Mouse (Mus musculus): ENCODE measurements around the gene Vps13d.
"Not testable (repeated sequence)": the region's sequence is repeated elsewhere in the genome, so short reads cannot be mapped to it uniquely, and the experiment has no call there.

The Vps13d gene

DNA sequence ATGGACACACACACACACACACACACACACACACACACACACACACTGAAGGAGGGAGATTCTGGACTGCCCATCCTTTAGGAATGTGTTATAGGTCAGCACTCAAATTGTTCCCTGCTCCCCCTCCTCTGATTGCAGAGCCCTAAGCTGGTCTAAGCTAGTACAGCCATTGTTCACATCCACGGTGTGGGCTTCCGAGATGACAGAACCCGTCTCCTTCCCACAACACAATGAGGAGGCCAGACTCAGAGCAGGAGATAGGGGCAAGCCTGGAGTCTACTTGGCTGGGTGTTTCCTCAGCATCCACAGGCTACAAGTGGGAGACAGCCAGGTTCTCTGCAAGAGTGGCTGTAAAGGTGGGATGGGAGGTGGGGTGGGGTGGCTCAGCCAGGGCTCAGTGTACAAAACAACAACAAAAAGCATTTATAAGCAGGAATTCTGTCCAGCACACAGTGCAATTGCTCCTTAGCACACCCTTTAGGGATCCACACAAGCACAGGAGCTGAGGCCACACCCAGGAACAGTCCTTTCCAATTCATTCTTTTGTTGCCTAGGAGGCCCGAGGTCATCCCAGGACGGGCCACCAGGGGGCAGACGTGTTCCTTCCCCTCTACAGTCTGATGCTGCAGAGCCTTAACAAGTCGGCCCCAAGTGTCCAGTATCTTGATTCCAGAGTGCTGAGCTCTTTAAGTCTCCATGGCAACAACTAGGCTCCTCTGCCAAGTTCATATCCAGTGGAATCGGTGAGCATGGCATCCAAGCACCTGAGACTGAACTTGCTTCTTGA lies 19.4 kb upstream of the Vps13d start:
- in situ Hi-C loops (cut with MseI, MboI): loop anchor here (5.0 to 25.0 kb wide), 3 partner anchors 58 to 273 kb away; no protein-coding TSS in a partner anchor

DNA sequence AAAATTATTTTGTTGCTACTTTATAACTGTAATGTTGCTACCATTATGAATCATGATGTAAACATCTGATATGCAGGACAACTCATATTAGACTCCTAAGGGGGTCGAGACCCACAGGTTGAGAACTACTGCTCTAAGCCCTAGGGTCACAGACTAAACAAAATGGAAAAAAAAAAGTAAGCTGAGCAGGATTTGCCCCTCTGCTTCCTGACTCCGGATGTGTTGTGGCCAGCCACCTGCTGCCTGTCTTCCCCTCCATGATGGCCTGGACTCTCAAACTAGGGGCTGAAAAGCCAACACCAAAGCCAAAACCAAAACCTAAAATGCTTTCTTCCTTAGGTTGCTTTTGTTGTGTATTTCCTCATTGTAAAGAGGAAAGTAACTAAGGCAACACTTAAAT lies 16.3 kb upstream of the Vps13d start:
- in situ Hi-C loops (cut with MseI, MboI): loop anchor here (5.0 to 25.0 kb wide), 3 partner anchors 61 to 276 kb away; no protein-coding TSS in a partner anchor

DNA sequence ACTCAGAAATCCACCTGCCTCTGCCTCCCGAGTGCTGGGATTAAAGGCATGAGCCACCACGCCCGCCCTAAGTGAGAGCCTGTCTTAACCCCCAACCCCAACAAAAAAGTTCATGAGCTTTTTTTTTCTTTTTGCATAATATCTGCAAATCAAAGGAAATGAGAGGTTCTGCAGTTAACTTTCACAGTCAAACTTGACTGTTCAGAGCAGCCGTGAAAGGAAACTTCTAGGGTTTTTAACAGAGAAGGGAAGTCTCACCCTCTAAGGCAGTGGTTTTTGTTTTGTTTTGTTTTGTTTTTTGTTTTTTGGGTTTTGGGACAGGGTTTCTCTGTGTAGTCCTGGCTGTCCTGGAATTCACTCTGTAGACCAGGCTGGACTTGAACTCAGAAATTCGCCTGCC lies 15.8 kb upstream of the Vps13d start:
- in situ Hi-C loops (cut with MseI, MboI): loop anchor here (5.0 to 25.0 kb wide), 3 partner anchors 62 to 277 kb away; no protein-coding TSS in a partner anchor

DNA sequence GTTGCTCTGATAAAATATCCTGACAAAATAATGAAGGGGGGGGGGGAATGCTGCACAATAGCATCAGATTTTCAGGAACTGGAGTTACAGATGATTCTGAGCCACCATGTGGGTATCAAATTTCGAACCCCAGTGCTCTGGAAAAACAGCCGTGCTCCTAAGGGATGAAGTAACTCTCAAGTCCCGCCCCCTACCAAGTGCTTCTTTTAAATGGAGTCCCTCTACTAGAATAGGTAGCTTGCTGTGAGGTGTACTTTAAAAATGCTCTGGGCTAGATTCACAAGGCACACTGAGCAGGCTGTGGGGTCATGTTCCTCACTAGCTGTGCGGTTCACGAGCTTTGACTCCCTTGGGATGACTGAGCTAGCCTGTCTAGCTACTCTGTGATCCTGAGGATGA lies 14.9 kb upstream of the Vps13d start:
- in situ Hi-C loops (cut with MseI, MboI): loop anchor here (5.0 to 25.0 kb wide), 3 partner anchors 63 to 278 kb away; no protein-coding TSS in a partner anchor

DNA sequence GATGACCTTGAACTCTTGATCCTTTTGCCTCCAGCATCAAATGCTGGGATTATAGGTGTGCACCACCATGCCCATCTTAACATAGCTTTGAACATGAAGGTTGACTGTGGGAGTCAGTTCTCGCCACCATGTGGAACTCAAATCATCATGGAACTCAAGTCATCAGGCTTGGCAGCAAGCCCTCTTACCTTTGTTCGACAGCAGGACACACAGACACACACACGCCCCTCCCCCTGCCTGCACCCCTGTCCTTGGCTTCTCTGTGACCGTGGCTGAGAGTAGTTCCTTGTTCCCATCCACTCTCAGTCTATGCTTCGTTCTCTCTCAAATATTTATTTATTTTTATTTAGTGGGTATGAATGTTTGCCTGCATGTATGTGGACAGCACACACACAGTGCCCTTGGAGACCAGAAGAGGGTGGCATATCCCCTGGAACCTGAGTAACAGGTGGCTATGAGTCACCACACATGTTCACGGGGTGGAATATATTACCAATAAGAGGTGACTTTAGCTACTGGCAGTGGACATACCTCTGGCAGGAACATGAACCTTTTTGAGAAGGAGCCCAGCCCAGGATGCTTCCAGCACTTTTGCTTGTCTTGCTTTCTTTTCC lies 14.4 kb upstream of the Vps13d start:
- in situ Hi-C loops (cut with MseI, MboI): loop anchor here (25.0 kb wide), 1 partner anchor 278 kb away; no protein-coding TSS in a partner anchor

DNA sequence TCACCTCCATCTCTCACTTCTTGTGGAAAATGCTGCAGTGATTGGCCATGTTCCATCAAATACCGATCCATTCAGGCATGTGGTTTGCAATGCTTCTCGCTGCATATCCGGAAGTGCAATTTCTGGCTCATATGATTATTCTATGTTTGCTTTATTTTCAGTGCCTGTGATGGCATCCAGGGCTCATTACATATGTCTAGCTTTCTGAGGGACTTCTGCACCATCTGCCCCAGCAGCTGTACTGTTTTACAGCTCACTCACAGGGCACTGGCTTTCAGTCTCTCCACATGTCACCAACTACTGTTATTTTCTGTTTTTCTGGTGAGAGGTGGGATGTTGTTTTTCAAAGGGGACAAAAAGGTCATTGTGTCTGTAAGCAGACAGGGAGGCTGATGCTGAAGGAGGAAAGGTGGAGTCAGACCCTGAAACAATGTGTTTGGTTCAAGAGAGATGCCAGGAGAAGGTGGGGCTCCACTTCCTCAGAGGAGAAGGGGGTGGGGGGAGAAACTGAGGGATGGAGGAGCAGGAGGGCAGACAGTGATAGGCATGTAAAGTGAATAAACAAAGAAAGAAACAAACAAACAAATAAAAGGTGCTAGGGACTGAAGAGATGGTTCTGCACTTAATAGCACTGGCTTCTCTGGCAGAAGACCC lies 13.0 kb upstream of the Vps13d start:
- in situ Hi-C loops (cut with MseI, MboI): loop anchor here (25.0 kb wide), 1 partner anchor 279 kb away; no protein-coding TSS in a partner anchor

DNA sequence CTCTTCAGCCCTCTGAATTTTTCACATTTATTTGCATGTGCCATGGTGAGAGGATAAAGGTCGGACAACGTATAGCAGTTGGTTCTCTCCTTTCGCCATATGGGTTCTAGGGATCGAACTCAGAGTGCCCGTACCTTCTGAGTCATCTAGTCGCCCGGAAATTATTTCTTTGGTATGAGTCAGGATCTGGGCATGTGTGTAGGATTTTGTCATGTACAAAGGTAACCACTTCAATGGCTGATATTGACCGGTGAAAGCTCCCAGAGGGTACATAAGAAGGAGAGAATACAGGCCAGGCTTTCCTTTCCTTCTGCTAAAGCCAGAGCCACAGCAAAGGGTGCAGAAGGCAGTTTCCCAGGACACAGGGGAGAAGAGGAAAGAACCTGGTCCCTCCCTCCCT lies 10.0 kb upstream of the Vps13d start:
- in situ Hi-C loops (cut with MseI, MboI): loop anchor here (25.0 kb wide), 1 partner anchor 283 kb away; no protein-coding TSS in a partner anchor

DNA sequence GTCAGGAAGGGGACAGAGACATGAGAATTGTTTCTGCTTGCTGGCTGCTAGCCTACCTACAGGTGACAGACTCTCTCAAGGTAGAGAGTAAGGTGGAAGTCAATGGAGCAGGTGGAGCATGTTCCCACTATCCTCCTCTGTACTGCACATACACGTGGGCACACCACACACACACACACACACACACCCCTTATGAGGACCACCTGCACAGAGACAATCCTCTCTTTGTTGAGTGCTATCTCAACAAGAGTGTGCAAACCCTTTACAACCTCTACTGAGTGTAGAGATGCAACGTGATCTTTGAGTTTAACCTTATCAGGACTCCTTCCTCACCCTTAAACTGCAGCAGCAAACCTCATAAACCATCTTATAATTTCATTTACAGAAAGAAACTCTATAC lies 8.5 kb upstream of the Vps13d start:
- in situ Hi-C loops (cut with MseI, MboI): loop anchor here (25.0 kb wide), 1 partner anchor 284 kb away; no protein-coding TSS in a partner anchor

DNA sequence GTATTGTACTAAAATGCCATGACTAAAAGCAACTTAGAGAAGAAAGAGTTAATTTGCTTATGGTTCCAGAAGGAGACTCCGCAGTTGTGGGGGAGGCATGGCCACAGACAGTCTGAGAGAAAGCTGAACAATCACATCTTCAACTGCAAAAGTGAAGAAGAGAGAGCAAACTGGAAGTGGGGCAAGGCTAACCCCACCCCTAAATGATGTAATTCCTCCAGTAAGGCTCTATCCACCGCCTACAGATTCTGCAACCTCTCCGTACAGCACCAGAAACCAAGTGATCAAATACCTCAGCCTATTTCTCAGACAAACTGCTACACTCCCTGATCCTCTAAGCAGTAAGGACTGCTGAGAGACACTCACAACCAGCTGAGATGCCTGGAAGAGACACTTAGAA lies 6.6 kb upstream of the Vps13d start:
- in situ Hi-C loops (cut with MseI, MboI): loop anchor here (25.0 kb wide), 1 partner anchor 286 kb away; no protein-coding TSS in a partner anchor

DNA sequence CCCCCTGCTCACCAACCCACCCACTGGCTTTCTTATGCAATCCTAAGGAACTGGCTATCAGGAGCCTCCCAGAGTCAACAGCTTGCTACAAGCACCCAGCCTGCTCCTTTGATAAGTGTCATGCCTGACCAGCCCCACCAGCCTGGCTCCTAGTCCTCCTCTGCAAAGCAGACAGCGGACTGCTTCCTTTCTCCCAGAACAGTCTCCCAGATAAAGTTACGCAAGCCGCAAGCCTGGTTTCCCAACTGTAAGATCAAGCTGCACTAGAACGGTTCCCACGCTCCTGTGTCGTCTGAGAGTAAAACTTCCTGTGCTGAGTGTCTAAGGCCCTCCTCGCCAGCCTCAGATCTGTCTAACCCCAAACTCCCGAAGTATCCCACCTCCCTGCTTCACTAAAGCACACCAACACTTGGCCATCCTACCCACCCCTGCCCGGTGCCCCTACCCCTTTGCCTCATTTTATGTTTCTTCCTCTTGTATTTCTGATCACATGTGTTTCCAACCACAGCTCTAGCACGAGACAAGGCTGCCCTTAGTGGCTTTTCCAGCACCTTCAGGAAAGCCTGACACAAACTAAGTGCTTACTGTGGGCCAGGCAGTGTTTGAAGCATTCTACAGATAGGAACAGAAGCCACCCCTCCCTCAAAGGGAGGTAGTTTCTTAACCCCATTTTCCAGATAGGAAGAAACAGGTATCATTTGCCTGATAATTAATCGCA lies 5.3 kb upstream of the Vps13d start:
- in situ Hi-C loops (cut with MseI, MboI): loop anchor here (25.0 kb wide), 1 partner anchor 287 kb away; no protein-coding TSS in a partner anchor

DNA sequence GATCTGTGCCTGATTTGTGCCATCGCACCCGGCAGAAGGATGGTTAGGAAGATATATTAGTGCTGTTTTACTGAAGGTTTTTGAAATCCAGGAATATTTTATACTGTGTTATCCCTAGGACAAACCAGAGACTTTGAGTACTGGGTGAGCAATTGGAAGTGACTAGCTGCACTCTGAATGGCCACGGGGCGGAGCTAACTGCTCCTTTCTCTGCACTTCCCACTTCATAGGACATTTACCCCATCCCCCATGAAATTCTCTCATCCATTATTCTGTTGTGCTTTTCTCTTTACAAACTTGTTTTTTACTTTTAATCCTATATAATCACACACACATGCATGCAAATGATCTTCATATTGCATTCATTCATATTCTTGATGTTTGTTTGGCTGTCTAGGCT lies 1.8 kb upstream of the Vps13d start:
- in situ Hi-C loops (cut with MseI, MboI): no loop called here

DNA sequence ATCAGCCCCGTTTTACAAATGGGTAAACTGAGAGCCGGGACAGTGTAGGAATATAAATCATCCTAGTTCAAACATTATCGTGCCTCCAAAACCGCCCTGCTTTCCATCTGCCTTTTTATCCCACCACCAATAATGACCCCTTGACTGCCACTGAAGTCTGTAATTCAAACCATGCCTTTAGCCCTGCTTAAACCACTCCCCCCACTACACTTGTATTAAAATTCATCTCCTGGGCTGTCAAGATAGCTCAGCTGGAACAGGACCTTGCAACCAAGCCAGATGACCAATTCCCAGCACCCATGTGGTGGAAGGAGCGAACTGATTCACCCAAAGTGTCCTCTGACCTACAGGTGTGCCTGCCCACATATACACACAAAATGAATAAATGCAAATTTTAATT lies 367 bp upstream of the Vps13d start:
- in situ Hi-C loops (cut with MseI, MboI): no loop called here

DNA sequence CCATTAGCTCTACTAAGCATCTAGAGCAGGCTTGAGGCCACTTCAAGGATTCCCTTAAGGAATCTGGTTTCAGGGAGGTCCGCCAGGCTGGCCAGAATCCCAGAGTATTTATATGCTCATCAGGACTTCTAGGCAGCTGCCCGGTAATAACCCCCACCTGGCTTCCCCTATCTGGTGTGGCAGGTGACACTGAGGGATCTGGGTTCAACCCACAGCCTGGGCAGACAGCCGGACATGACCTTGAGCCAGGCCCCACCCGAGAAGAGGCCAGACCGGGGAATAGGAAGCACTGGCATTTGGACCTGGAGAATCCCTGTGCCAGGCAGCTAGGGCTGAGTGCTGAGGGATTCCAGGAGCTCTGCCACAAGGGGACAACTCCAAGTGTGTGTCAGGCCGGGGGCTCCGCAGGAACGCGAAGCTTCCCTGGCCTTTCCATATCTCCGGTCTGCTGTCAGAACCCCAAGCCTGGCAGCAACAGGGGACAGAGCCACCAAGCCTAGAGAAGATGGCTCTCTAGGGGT lies 754 bp downstream of the Vps13d start:
- in situ Hi-C loops (cut with MseI, MboI): no loop called here

DNA sequence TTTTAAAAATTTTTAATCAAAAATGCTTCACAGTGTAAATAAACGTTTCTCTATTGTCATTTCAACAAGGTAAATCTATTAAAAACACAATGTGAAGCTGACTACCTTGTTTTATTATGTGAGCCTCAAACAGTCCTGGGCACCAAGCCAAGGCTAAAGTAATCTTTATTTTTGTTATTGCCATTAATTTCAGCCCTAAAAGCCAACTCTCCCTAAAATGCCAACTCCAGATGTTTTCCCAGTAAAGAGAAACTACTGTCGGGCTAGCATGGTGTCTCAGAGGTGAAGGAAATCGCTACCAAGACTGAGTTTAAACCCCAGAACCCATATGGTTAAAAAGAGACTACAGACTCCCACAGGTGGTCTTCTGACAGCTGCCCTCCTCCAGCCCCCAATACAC lies 1.4 kb downstream of the Vps13d start:
- in situ Hi-C loops (cut with MseI, MboI): no loop called here

DNA sequence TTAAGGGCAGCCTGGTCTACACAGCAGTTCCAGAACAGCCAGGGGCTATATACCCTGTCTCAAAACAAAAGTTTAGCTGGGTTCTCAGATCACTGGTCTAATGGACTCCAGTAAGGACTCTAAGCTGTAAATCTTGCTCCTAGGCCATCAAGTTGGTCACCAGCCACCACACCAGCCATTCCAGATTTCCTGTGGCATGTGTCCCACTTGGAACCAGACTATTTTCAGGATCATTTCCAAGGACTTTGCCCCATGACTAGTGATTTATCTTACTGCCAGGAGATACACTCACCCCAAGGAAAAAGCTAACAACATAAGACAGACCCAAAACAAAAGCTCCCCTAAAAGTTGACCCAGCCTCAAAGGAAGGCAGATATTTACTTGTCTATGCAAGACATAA lies 2.1 kb downstream of the Vps13d start:
- in situ Hi-C loops (cut with MseI, MboI): no loop called here

DNA sequence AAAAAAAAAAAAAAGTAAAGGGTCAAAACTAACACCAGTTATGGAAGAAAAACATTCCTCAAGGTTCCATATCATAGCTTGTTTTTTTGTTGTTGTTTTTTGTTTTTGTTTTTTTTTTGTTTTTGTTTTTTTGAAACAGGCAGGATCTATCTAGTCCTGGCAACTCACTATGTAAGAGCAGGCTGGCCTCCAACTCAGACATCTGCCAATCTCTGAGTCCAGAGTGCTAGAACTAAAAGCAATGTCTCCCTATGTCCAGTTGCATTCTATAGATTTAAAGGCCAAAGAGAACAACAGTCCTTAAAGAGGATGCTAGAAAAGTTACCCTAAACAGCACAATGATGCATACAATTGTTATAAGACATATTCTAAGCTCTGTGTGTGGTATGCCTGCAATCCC lies 6.2 kb downstream of the Vps13d start:
- in situ Hi-C loops (cut with MseI, MboI): no loop called here

DNA sequence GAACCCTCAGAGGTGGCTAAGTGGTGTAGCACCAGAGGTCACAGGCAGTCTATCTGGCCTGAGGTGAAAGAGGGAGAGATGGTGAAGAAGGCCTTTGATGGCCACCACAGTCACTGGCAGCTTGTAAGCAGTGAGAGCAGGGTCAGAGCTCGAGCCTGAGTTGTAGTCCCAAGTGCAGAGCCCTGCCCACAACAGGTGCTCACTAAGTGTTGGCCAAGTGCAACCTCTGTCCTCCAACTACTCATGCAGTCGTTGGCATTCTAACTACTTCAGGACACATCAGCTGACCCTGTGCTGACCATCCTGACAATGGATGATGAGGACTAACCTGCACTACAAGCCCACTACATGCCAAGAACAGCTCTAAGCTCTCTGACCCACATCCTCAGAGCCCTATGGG lies 7.2 kb downstream of the Vps13d start:
- in situ Hi-C loops (cut with MseI, MboI): no loop called here

DNA sequence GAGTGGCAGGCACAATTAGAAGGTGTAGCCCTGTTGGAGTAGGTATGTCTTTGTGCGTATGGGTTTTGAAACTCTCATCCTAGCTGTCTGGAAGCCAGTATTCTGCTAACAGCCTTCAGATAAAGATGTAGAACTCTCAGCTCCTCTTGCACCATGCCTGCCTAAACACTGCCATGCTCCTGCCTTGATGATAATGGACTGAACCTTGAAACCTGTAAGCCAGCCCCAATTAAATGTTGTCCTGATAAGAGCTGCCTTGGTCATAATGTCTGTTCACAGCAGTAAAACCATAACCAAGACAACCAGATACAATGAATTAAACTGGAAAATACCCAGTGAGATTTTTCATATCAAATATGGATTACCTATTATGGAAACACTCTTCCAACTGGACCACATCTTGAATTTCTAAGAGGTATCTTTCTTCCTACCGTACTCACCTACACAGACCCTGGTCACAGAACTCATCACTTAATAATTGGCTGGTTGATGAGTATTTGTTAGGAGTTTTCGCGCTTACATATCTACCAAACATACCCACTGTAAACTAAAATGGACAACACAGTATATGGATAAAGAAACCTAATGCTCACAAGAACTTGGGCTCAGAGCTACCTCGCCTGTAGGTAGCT lies 15.8 kb downstream of the Vps13d start:
- in situ Hi-C loops (cut with MseI, MboI): no loop called here

DNA sequence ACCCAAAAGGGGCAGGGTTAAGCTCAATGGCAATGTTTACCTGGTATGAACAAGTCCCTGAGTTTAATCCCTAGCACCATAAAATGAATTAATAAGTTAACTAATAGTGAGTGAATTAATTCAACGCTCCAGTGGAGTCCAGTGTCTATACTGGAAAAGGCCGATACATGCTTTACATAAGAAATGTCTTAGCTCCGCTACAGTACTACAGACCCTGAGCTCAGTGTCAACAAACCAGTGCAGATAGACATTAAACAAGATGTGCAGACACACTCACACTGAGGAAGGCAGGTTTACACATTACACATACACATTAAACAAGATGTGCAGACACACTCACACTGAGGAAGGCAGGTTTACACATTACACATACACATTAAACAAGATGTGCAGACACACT lies 29.3 kb downstream of the Vps13d start:
- in situ Hi-C loops (cut with MseI, MboI): not testable (repeated sequence)

DNA sequence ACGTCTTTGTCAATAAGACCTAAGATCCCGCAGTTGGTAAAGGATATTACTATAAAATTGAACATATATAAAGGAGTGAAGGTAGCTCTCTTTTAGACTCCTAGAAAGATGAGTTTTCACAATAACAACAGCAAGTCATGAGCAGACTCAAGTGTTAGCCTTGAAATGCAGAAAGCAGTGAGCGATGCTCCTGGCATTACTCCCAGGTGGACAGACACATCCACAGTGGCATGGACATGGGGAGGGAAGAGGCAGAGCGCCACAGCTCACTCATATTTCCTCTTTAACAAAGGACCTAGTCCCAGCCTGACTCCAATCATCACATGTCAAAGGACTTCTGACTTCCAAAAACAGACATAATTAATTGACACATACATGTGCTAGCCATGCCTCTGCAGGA lies 30.7 kb downstream of the Vps13d start:
- in situ Hi-C loops (cut with MseI, MboI): no loop called here

DNA sequence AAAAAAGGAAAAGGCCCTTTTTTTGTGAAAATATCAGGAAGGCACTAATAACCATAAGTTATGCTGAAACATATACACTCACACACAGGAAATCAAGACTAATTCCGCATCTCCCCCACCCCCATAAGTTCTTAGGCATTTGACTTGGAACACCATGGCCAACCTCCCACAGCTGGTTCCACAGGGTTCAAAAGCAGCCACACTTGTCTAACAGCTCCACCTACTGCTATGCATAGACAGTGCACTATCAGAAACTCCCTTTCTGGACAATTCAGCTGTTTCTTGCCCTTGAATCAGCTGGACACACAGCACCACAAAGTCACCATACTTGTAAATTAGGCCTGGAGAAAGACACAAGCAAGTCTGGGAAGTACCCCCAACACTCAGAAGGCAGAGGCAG lies 33.6 kb downstream of the Vps13d start:
- in situ Hi-C loops (cut with MseI, MboI): no loop called here
